Mouse (Mus musculus): ENCODE data around the gene Gm13030.
"Not testable (repeated sequence)": the region's sequence is repeated elsewhere in the genome, so short reads cannot be mapped to it uniquely, and the experiment has no call there.

Gene Gm13030

GRCm38 (mm10) chr4:138873864-138874263, at the start of gene Gm13030:
Gene Gm13030 (minus strand): TSS chr4:138873964.
- DNase-seq (ENCODE audit: low spot score): no peak

GRCm38 (mm10) chr4:138922131-138922459, 48.3 kb upstream of the Gm13030 start:
- peak; percentile 98 for DNase-seq (ENCODE audit: low spot score)

- DNase-seq (ENCODE audit: low spot score): no peak
Observed at GRCm38 (mm10) chr4:138921254-138922130, 47.7 kb upstream of the Gm13030 start.

- no peak for DNase-seq (ENCODE audit: low spot score)
Observed at GRCm38 (mm10) chr4:138917282-138917681, 43.5 kb upstream of the Gm13030 start.

GRCm38 (mm10) chr4:138913797-138914196, 40.0 kb upstream of the Gm13030 start, which contains the start of gene Otud3:
Gene Otud3 (minus strand): TSS chr4:138913945.
- DNase-seq (ENCODE audit: low spot score): peak; percentile 88

GRCm38 (mm10) chr4:138913141-138913787, 39.5 kb upstream of the Gm13030 start:
- DNase-seq (ENCODE audit: low spot score): no peak

GRCm38 (mm10) chr4:138905624-138906337, 32.0 kb upstream of the Gm13030 start:
- no peak for DNase-seq (ENCODE audit: low spot score)

- DNase-seq (ENCODE audit: low spot score): no peak
Observed at GRCm38 (mm10) chr4:138899361-138899760, 25.6 kb upstream of the Gm13030 start.

GRCm38 (mm10) chr4:138893789-138894188, 20.0 kb upstream of the Gm13030 start:
- not testable (repeated sequence) for DNase-seq (ENCODE audit: low spot score)

GRCm38 (mm10) chr4:138892655-138893054, 18.9 kb upstream of the Gm13030 start:
- no peak for DNase-seq (ENCODE audit: low spot score)

GRCm38 (mm10) chr4:138889635-138890034, 15.9 kb upstream of the Gm13030 start:
- DNase-seq (ENCODE audit: low spot score): no peak

- DNase-seq (ENCODE audit: low spot score): no peak
Observed at GRCm38 (mm10) chr4:138889165-138889564, 15.4 kb upstream of the Gm13030 start.

GRCm38 (mm10) chr4:138884261-138884660, 10.5 kb upstream of the Gm13030 start:
- DNase-seq (ENCODE audit: low spot score): peak; percentile 77

- DNase-seq (ENCODE audit: low spot score): no peak
Observed at GRCm38 (mm10) chr4:138882179-138882578, 8.4 kb upstream of the Gm13030 start.

GRCm38 (mm10) chr4:138880811-138881584, 7.2 kb upstream of the Gm13030 start:
- DNase-seq (ENCODE audit: low spot score): no peak

GRCm38 (mm10) chr4:138879808-138880207, 6.0 kb upstream of the Gm13030 start:
- no peak for DNase-seq (ENCODE audit: low spot score)

- DNase-seq (ENCODE audit: low spot score): no peak
Observed at GRCm38 (mm10) chr4:138878783-138879182, 5.0 kb upstream of the Gm13030 start.

GRCm38 (mm10) chr4:138877731-138878130, 4.0 kb upstream of the Gm13030 start, which contains the start of gene Pla2g2e:
Gene Pla2g2e (plus strand): TSS chr4:138877942.
- DNase-seq (ENCODE audit: low spot score): no peak

- DNase-seq (ENCODE audit: low spot score): no peak
Observed at GRCm38 (mm10) chr4:138875986-138876385, 2.2 kb upstream of the Gm13030 start.

GRCm38 (mm10) chr4:138875275-138875674, 1.5 kb upstream of the Gm13030 start:
- not testable (repeated sequence) for DNase-seq (ENCODE audit: low spot score)

GRCm38 (mm10) chr4:138868666-138869065, 5.1 kb downstream of the Gm13030 start:
- DNase-seq (ENCODE audit: low spot score): no peak

GRCm38 (mm10) chr4:138866413-138866812, 7.4 kb downstream of the Gm13030 start:
- DNase-seq (ENCODE audit: low spot score): peak; percentile 48

All from ovary, postnatal 10 days (tissue).